Mouse (Mus musculus) embryonic facial prominence, embryonic 12.5 days (tissue): ENCODE results near the gene Kctd5. TPM values are rescaled to one million over a fixed set of nuclear protein-coding genes. Genes with fewer than 3 reads are reported as not detected.

ENCODE experiments used
- ATAC-seq: fragments of 200-750 bp; cut with Nextera tagmentation; 2 replicates; pipeline ENCODE4 v1.8.0; 2017; ENCODE audit not compliant: insufficient number of reproducible peaks, insufficient read depth, low FRiP score, low TSS enrichment
- H3K27ac ChIP-seq: fragments of 300-500 bp; sonication (generic); 2 replicates; pipeline ENCODE4 v1.5.1; 2016; ENCODE audit warnings: mild to moderate bottlenecking
- H3K27me3 ChIP-seq: fragments of 300-500 bp; sonication (generic); 2 replicates; pipeline ENCODE4 v1.6.1; 2016; ENCODE audit warnings: mild to moderate bottlenecking, moderate library complexity
- H3K36me3 ChIP-seq: fragments of 300-500 bp; sonication (generic); 2 replicates; pipeline ENCODE4 v1.6.1; 2016; ENCODE audit warnings: mild to moderate bottlenecking
- H3K4me1 ChIP-seq: fragments of 300-500 bp; sonication (generic); 2 replicates; pipeline ENCODE4 v1.6.1; 2016
- H3K4me2 ChIP-seq: fragments of 300-500 bp; sonication (generic); replicated peaks from 2 replicates; pipeline ENCODE4 v1.6.1; 2016; ENCODE audit warnings: mild to moderate bottlenecking, moderate library complexity
- H3K4me3 ChIP-seq: fragments of 300-500 bp; sonication (generic); 2 replicates; pipeline ENCODE4 v1.5.1; 2016; ENCODE audit warnings: mild to moderate bottlenecking
- H3K9ac ChIP-seq: fragments of 300-500 bp; sonication (generic); 2 replicates; pipeline ENCODE4 v1.6.1; 2016; ENCODE audit warnings: mild to moderate bottlenecking, moderate library complexity
- H3K9me3 ChIP-seq: fragments of 300-500 bp; sonication (generic); 2 replicates; pipeline ENCODE4 v1.6.1; 2016; ENCODE audit warnings: mild to moderate bottlenecking, moderate library complexity
- WGBS: fragments of 180-500 bp; shearing (Covaris S2); methylation state at CpG from one replicate; pipeline ENCODE4 v1.1.7; 2016; 5-methylcytosine and 5-hydroxymethylcytosine counted together
- polyA plus RNA-seq: library from polyadenylated mRNA; unstranded; fragments of >200 nt; fragmentation: Nextera tagmentation; extraction: Ambion mirVana; gene quantifications from 2 replicates; pipeline ENCODE4 v1.2.1, GENCODE M21; 2016

Kctd5 gene
- polyA plus RNA-seq, 1 experiment from 2014 or later = 92.0 TPM

DNA sequence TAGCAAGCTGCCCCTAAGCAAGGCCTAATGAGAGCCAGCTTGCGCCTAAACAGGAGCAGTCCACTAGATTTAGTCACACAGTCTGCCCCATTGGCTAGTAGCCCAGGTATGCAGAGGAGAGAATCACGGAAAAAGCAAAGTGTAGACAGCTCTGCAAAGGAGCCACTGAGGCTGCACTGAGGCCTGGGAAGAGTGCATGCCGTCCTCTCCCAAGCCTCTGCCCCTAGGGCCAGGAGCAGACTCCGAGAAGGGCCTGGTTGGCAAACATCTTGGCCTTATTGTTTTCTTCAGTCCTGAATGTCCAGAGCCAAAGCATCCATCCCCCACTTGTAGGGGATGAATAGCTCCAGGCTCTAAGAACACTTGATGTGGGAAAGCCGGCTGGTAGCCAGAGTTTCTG is 5.0 kb downstream of the Kctd5 start:
- Histone ChIP-seq H3K27me3 (no peaks in the 10 kb centered on the region), H3K27ac (no peak overlapping the region), H3K4me2 (no peak overlapping the region), H3K4me1 (peaks cover 6% of the 10 kb centered on the region), H3K9me3 (no peaks in the 10 kb centered on the region), H3K9ac (no peak overlapping the region), H3K4me3 (no peak overlapping the region), H3K36me3 (peaks cover 9% of the 10 kb centered on the region; the same call in 1 of the 2 replicates)
- no peak for ATAC-seq
- 78% methylated on average over 5 of the region's 5 CpGs for WGBS

DNA sequence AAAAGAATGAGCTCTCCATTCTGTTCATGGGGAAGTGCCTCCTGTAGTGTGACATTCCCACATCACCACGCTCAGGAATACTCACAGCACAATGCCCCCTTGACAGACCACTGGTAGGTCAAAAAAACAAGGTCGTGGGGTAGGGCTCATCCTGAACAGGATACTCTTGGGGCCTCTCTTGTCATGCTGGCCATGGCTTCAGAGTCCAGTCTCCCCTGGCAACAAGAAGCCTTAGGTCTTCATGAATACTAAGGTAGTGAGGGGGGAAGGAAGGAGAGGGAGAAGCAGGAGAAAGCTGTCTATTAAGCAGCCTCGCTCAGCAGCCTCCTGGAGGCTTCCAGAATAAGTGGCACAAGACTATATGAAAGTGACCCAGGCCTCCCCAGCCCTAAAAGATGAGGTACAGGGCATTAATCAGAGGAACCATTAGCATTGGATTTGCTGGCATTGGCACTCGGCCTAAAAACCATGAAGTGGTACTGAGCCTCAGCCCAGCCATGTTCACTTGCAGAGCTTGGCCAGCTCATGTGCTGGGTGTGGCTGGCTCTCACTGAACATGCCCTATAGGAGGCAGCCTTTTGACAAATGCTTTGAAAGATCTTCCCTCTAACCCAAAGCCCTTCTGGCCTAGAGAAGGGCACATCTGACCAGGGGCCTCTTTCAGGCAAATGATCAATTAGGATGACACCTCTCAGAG is 10.7 kb downstream of the Kctd5 start:
- Histone ChIP-seq H3K4me2 (no peak overlapping the region), H3K27me3 (no peaks in the 10 kb centered on the region), H3K4me3 (no peak overlapping the region), H3K9me3 (no peaks in the 10 kb centered on the region), H3K9ac (no peak overlapping the region), H3K27ac (no peak overlapping the region), H3K4me1 (no peaks in the 10 kb centered on the region), H3K36me3 (peaks cover 41% of the 10 kb centered on the region)
- 78% methylated on average over 4 of the region's 4 CpGs for WGBS
- no peak for ATAC-seq

DNA sequence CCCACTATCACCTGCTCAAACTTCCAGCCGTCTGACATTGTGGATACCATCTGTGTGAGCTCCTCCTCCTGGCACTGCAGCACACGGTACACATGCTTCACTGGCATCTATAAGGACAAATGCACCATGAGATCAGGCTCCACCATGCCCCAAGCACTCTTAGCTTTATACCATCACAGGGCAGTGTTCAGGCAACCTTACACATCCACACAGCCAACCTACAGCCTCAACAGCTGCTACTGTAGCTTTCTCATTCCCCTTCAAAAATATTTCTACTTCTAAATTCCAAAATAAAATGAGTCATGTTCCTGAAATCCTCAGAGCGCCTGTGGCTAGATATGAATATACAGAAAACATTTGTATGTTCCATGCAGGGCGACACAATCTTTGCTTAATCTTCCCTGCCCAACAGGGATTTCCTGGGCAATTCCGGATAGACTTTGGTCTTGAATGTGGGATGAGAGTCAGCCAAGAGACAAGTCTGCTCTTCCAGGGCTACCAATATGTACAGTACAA is 15.5 kb downstream of the Kctd5 start:
- no peak for ATAC-seq
- no peaks in the 10 kb centered on the region for H3K4me1 ChIP-seq
- 88% methylated on average over 5 of the region's 5 CpGs for WGBS
- H3K4me2 ChIP-seq = no peak overlapping the region
- H3K36me3 ChIP-seq = peaks cover 82% of the 10 kb centered on the region
- H3K27ac ChIP-seq = no peak overlapping the region
- H3K9ac ChIP-seq = no peak overlapping the region
- H3K9me3 ChIP-seq = no peaks in the 10 kb centered on the region
- H3K27me3 ChIP-seq = no peaks in the 10 kb centered on the region
- no peak overlapping the region for H3K4me3 ChIP-seq

DNA sequence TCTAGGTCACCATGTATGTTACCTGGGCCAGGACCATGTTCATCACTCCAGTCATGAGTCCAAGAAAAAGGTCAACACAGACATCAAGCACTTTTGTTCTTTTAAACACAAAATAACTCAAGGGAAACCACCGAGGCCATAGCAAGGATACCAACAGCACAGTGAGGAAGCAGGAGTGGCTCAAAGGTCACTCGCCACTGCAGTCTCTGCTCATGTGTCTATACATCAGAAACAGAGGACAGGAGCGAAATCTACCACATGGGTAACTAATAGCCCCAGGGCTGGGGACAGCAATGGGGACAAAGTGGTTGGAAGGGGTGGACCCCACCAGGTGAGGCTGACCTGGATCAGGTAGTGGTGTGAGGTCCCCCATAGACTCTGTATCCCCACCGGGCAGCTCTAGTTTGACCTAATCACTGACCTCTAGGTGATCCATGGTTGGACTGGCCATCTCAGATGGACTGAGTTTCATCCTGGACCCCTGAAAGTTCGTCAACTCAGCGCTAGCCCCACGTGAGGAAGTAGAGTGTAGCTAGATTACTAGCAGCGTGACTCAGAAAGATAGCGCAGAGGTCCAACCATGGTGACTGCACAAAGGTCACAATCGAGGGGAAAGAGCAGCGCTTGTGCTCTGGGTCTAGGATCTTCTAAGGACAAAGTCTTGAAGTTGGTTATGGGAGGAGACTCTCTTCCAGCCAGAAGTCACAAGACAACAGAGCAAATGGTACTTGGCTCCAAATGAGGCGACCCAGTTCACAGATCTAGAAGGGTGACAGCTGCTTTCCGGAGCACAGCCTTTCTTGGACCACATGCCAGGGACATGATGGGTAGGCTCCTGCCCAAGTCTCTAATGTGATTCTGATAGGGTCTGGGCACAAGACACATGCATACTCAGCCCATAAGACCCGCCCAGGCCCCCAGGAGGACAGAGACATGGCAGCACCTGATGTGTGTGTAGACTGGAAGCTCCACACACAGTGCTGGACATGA is 16.4 kb downstream of the Kctd5 start:
- no peaks in the 10 kb centered on the region for H3K4me1 ChIP-seq
- WGBS = 92% methylated on average over 14 of the region's 14 CpGs
- H3K9me3 ChIP-seq = no peaks in the 10 kb centered on the region
- H3K27ac ChIP-seq = no peak overlapping the region
- ATAC-seq = no peak
- no peak overlapping the region for H3K4me3 ChIP-seq
- H3K27me3 ChIP-seq = no peaks in the 10 kb centered on the region
- no peak overlapping the region for H3K9ac ChIP-seq
- no peak overlapping the region for H3K4me2 ChIP-seq
- H3K36me3 ChIP-seq = peaks cover 90% of the 10 kb centered on the region

DNA sequence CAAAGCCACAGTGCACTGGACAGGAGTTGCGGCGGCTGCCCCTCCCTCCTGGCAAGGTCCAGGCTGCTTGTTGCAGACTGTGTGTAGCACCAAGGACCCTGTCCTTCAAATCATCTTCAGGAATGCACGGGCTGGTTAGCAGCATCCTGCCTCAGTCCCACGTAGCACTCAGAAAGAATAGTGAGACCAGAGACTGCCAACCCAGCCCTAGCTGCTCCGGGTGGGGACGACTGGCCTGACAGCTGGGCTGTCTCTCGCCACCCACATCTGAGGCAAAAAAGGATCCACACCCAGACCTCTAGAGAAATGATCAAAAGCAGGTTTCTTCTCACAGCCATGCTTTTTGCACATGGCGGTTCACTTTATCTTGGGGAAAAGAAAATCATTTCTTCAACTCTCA is 24.3 kb downstream of the Kctd5 start:
- Histone ChIP-seq H3K9me3 (no peaks in the 10 kb centered on the region), H3K4me1 (no peaks in the 10 kb centered on the region), H3K27me3 (no peaks in the 10 kb centered on the region), H3K9ac (no peak overlapping the region), H3K4me2 (no peak overlapping the region), H3K4me3 (no peak overlapping the region), H3K36me3 (peaks cover 68% of the 10 kb centered on the region), H3K27ac (no peak overlapping the region)
- no peak for ATAC-seq
- 91% methylated on average over 8 of the region's 8 CpGs for WGBS

DNA sequence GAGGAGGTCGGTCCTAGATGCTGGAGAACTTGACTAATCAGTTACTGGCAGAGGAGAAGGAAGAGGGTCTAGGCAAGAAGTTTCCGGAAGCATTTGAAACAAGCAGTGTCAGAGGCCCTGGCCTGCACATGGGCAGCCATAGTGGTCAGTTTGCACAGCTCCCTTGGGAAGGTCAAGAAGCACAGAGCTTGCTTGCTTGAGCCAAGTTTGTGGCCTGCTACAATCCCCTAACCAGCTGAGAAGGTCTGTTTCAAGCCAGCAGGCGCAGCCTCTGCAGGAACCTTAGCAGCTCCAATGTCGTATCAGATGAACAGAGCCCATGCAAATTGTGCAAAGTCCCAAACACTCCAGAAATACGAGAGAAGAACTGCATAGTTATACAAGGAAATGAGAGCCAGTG is 25.2 kb downstream of the Kctd5 start:
- WGBS = 88% methylated on average over 5 of the region's 5 CpGs
- H3K27ac ChIP-seq = no peak overlapping the region
- H3K4me3 ChIP-seq = no peak overlapping the region
- no peak overlapping the region for H3K9ac ChIP-seq
- peaks cover 58% of the 10 kb centered on the region for H3K36me3 ChIP-seq
- H3K27me3 ChIP-seq = no peaks in the 10 kb centered on the region
- no peaks in the 10 kb centered on the region for H3K4me1 ChIP-seq
- no peak overlapping the region for H3K4me2 ChIP-seq
- no peak for ATAC-seq
- no peaks in the 10 kb centered on the region for H3K9me3 ChIP-seq

DNA sequence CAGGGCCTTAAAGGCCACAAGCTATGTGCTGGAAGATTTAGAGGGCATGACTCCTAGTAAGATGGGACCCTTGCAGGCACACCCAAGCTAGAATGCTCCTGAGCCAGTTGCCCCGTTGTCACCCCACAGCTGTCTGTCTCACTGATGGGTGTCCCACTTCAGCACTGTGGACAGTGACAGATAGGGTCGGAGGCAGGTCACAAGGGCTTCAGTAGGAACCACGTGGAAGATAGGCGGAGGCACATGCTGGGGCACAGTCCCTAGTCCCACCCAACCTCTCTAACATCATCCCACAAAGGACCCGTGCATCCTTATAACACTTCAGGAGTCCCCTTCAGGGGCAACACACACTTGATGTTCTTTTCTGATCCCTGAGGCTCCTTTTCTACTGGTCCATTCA is 27.3 kb downstream of the Kctd5 start:
- WGBS = 39% methylated on average over 5 of the region's 5 CpGs
- ATAC-seq = no peak
- no peak overlapping the region for H3K4me2 ChIP-seq

DNA sequence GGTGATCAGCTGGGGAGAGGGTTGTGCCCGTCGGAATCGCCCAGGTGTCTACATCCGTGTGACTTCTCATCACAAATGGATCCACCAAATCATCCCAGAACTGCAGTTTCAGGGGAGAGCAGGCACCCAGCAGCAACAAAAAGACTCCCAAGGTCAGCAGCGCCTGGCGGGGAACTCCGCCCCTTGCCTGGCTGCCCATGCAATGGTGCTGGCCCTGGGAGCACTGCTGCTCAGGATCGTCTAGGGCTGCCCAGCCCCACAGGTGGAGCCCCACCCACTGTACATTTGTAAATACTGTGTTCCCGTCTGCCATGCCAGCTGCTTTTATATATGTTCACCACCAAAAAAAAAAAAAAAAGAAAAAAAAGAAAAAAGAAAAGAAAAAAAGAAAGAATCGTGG is 27.7 kb downstream of the Kctd5 start:
- Histone ChIP-seq H3K9ac (no peak overlapping the region), H3K36me3 (peaks cover 37% of the 10 kb centered on the region), H3K9me3 (no peaks in the 10 kb centered on the region), H3K27ac (no peak overlapping the region), H3K4me1 (no peaks in the 10 kb centered on the region), H3K4me2 (no peak overlapping the region), H3K4me3 (no peak overlapping the region), H3K27me3 (no peaks in the 10 kb centered on the region)
- WGBS = 82% methylated on average over 10 of the region's 10 CpGs
- ATAC-seq = no peak

More for the DNA sequence above, 27.3 kb downstream of the Kctd5 start:
- Histone ChIP-seq H3K9ac (no peak overlapping the region), H3K27me3 (no peaks in the 10 kb centered on the region), H3K4me1 (no peaks in the 10 kb centered on the region), H3K36me3 (peaks cover 41% of the 10 kb centered on the region), H3K9me3 (no peaks in the 10 kb centered on the region), H3K4me3 (no peak overlapping the region), H3K27ac (no peak overlapping the region)

DNA sequence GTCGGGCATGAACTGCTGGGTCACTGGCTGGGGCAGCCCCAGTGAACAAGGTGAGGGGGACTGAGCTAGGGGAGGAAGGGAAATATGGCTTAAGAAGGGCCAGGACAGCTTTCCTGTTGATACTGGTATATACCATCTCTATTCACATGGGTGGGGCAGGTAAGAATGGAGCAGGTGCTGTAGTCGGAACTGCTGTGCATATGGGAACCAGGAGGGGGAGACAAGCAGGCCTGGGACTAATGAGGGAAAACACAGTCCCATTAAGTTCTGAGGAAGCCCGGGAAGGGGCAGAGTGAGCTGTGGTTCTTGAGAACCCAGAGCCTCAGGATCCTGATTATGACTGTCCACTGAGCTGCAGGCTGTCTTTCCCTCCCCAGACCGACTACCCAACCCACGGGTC is 28.8 kb downstream of the Kctd5 start:
- Histone ChIP-seq H3K36me3 (peaks cover 26% of the 10 kb centered on the region), H3K9me3 (no peaks in the 10 kb centered on the region), H3K27ac (no peak overlapping the region), H3K4me3 (no peak overlapping the region), H3K27me3 (no peaks in the 10 kb centered on the region), H3K9ac (no peak overlapping the region), H3K4me1 (no peaks in the 10 kb centered on the region), H3K4me2 (no peak overlapping the region)
- 64% methylated on average over 5 of the region's 5 CpGs for WGBS
- no peak for ATAC-seq

DNA sequence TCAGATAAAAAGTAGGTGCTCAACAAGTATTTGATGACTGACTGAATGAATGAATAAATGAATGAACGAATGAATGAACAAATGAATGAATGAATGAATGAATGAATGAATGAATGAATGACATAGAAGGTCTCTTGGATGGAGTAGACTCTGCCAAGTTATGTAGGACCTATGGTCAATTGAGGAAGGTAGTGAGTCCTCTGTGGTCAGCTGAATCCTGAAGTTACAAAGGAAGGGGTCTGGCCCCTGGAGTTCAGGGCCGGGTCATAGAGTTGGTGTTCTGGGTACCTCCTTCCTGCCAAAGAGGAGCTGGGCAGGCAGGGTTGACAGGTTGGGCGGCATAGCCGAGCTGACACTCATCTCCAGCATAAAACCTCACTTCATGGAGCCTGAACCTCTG is 35.4 kb downstream of the Kctd5 start, which contains the start of gene Prss27:
Prss27 (plus strand) TSS at position 301 of the 400 bp plus-strand sequence.
- no peaks in the 10 kb centered on the region for H3K4me1 ChIP-seq
- no peaks in the 10 kb centered on the region for H3K9me3 ChIP-seq
- no peak within 1 kb of the TSS for H3K4me3 ChIP-seq
- 73% methylated on average over 4 of the region's 4 CpGs for WGBS
- no peaks in the 10 kb centered on the region for H3K27me3 ChIP-seq
- H3K9ac ChIP-seq = no peak within 1 kb of the TSS
- no peak within 1 kb of the TSS for H3K4me2 ChIP-seq
- H3K36me3 ChIP-seq = no peaks in the 10 kb centered on the region
- no peak for ATAC-seq
- no peak within 1 kb of the TSS for H3K27ac ChIP-seq

DNA sequence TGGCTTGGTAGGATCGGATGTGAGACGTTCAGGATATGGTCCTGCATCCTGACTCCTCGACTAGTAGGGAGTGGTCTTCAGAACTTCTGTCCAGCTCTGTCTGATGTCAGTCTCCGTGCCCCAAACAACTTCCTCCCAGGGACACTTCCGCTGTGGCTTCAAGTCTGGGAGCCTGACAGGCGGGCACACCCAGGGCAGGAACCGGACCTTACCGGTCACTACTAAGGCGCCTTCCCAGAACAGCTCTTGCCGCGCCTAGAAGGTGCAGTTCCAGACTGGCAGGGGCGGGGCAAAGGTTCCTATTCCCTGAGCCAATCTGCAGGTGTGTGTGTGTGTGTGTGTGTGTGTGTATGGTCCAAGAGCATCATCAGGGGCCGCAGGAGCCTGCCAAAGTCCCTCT is 35.9 kb downstream of the Kctd5 start:
- 84% methylated on average over 13 of the region's 13 CpGs for WGBS
- H3K4me2 ChIP-seq = no peak overlapping the region

DNA sequence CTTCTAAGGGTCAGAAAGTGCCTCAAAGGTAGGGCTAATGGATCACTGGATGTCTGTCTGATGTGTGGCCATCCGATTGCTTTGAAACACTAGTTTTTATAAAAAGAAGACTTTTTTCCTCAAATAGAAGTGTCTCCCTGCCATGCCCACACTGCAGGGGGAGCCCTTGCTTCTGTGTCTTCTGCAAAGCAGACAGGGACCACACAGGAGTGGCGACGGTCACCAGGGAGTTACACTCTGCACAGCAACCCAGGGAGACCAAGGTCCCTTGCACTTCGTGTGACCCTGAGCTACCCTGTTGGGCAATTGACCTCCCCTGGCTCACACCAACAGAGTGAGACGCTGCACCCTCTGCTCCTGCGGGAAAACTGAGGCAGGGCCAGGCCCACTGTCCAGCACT is 36.3 kb downstream of the Kctd5 start:
- Histone ChIP-seq H3K27me3 (no peaks in the 10 kb centered on the region), H3K4me2 (no peak overlapping the region), H3K4me3 (no peak overlapping the region), H3K9ac (no peak overlapping the region), H3K36me3 (no peaks in the 10 kb centered on the region), H3K4me1 (no peaks in the 10 kb centered on the region), H3K27ac (no peak overlapping the region), H3K9me3 (no peaks in the 10 kb centered on the region)
- 77% methylated on average over 6 of the region's 6 CpGs for WGBS
- ATAC-seq = no peak

More for the DNA sequence above, 35.9 kb downstream of the Kctd5 start:
- Histone ChIP-seq H3K4me1 (no peaks in the 10 kb centered on the region), H3K27me3 (no peaks in the 10 kb centered on the region), H3K27ac (no peak overlapping the region), H3K9ac (no peak overlapping the region), H3K4me3 (no peak overlapping the region), H3K36me3 (no peaks in the 10 kb centered on the region), H3K9me3 (no peaks in the 10 kb centered on the region)
- no peak for ATAC-seq
